Mouse (Mus musculus) myocyte (in vitro differentiated cells): ENCODE results near the gene Slc2a13. TPM values are rescaled to one million over a fixed set of nuclear protein-coding genes. Genes with fewer than 3 reads are reported as not detected.

Source experiments
- H3K27me3 ChIP-seq: one replicate; pipeline ENCODE4 v1.6.1; 2011; ENCODE audit not compliant: control insufficient read depth, insufficient read depth, insufficient read length
- H3K36me3 ChIP-seq: one replicate; pipeline ENCODE4 v1.6.1; 2011; ENCODE audit not compliant: control insufficient read depth, insufficient read depth
- H3K4me2 ChIP-seq: one replicate; pipeline ENCODE4 v1.6.1; 2011; ENCODE audit warnings: low read depth, control low read depth
- H3K4me3 ChIP-seq: one replicate; pipeline ENCODE4 v1.5.1; 2011; ENCODE audit warnings: mild to moderate bottlenecking, control low read depth, moderate library complexity
- H3K79me2 ChIP-seq: one replicate; pipeline ENCODE4 v1.6.1; 2011; ENCODE audit not compliant: control insufficient read depth, insufficient read depth
- H3ac ChIP-seq: one replicate; pipeline ENCODE4 v1.6.1; 2011; ENCODE audit not compliant: control insufficient read depth, insufficient read length
- CEBPB ChIP-seq: IDR thresholded peaks from 2 replicates; pipeline ENCODE4 v1.6.1; 2011; ENCODE audit warnings: mild to moderate bottlenecking, moderate library complexity; ENCODE audit not compliant: poor library complexity, insufficient read depth, severe bottlenecking
- E2F4 ChIP-seq: IDR thresholded peaks from one replicate; pipeline ENCODE4 v1.6.1; 2011; ENCODE audit warnings: mild to moderate bottlenecking, control low read depth, moderate library complexity; ENCODE audit not compliant: insufficient read depth
- MAX ChIP-seq: IDR thresholded peaks from one replicate; pipeline ENCODE4 v1.6.1; 2011; ENCODE audit warnings: low read depth, mild to moderate bottlenecking, control low read depth
- MYOD1 ChIP-seq, 3 experiments: IDR thresholded peaks; one replicate each; pipeline ENCODE4 v1.6.1; 2011; ENCODE audit warnings: control low read depth in 2 of 3, low read depth in 2 of 3, mild to moderate bottlenecking in 2 of 3, moderate library complexity in 1 of 3; ENCODE audit not compliant: insufficient read length in 2 of 3, control insufficient read depth in 1 of 3
- MYOG ChIP-seq, 3 experiments: IDR thresholded peaks; one replicate each; pipeline ENCODE4 v1.6.1; 2011; ENCODE audit warnings: control low read depth in 2 of 3, low read depth in 2 of 3, mild to moderate bottlenecking in 2 of 3; ENCODE audit not compliant: insufficient read length in 2 of 3, control insufficient read depth in 1 of 3, insufficient read depth in 1 of 3
- POLR2A ChIP-seq: IDR thresholded peaks from one replicate; pipeline ENCODE4 v1.6.1; 2011; ENCODE audit warnings: low read depth, mild to moderate bottlenecking, control low read depth, moderate library complexity; ENCODE audit not compliant: insufficient read length
- POLR2AphosphoS2 ChIP-seq: IDR thresholded peaks from one replicate; pipeline ENCODE4 v1.6.1; 2011; ENCODE audit warnings: low read depth, control low read depth; ENCODE audit not compliant: insufficient read length
- REST ChIP-seq: IDR thresholded peaks from one replicate; pipeline ENCODE4 v1.6.1; 2011; ENCODE audit warnings: mild to moderate bottlenecking, control low read depth, moderate library complexity; ENCODE audit not compliant: insufficient read depth, insufficient read length
- SRF ChIP-seq: IDR thresholded peaks from one replicate; pipeline ENCODE4 v1.6.1; 2011; ENCODE audit warnings: low read depth; ENCODE audit not compliant: control insufficient read depth, insufficient read length
- TCF12 ChIP-seq: IDR thresholded peaks from one replicate; pipeline ENCODE4 v1.6.1; 2011; ENCODE audit warnings: mild to moderate bottlenecking, control low read depth; ENCODE audit not compliant: poor library complexity, insufficient read depth, severe bottlenecking
- TCF3 ChIP-seq: IDR thresholded peaks from one replicate; pipeline ENCODE4 v1.6.1; 2011; ENCODE audit warnings: low read depth, control low read depth; ENCODE audit not compliant: insufficient read length
- USF1 ChIP-seq: IDR thresholded peaks from one replicate; pipeline ENCODE4 v1.6.1; 2011; ENCODE audit warnings: low read depth, mild to moderate bottlenecking, control low read depth, moderate library complexity
- polyA plus RNA-seq: library from polyadenylated mRNA; unstranded; fragments of >200 nt; fragmentation: generic; extraction: Trizol; gene quantifications from one replicate; pipeline ENCODE4 v1.2.1, GENCODE M21; 2012; ENCODE audit warnings: missing spikeins

The Slc2a13 gene
- polyA plus RNA-seq, 1 experiment = 0.62 TPM

- H3K79me2 ChIP-seq = no peaks in the 10 kb centered on the region
Observed at GRCm38 (mm10) chr15:91548586-91549268, 24.3 kb downstream of the Slc2a13 start.

GRCm38 (mm10) chr15:91544586-91544985, 28.5 kb downstream of the Slc2a13 start:
- no peak overlapping the region for H3K4me2 ChIP-seq
- no peak overlapping the region for H3K4me3 ChIP-seq
- H3K79me2 ChIP-seq = no peaks in the 10 kb centered on the region
- no peak overlapping the region for H3ac ChIP-seq
- no peaks in the 10 kb centered on the region for H3K27me3 ChIP-seq
- no peaks in the 10 kb centered on the region for H3K36me3 ChIP-seq
- TF ChIP-seq POLR2AphosphoS2 (no peak), E2F4 (no peak), USF1 (no peak), MAX (no peak), MYOG (IDR thresholded peaks at IDR 0.05; ENCODE audit: control insufficient read depth in 1 of 3, insufficient read depth in 1 of 3, insufficient read length in 2 of 3, low read depth in 2 of 3) (no peak)

More at GRCm38 (mm10) chr15:91548586-91549268, 24.3 kb downstream of the Slc2a13 start:
- TF ChIP-seq SRF = no peak
- TF ChIP-seq USF1 = no peak
- no peak for TF ChIP-seq CEBPB
- no peak for TF ChIP-seq MYOD1 (IDR thresholded peaks at IDR 0.05; ENCODE audit: control insufficient read depth in 1 of 3, insufficient read length in 2 of 3, low read depth in 2 of 3)
- no peak for TF ChIP-seq POLR2A
- no peak for TF ChIP-seq TCF3
- Histone ChIP-seq H3K4me2 (no peak overlapping the region), H3ac (no peak overlapping the region), H3K4me3 (no peak overlapping the region), H3K36me3 (no peaks in the 10 kb centered on the region), H3K27me3 (no peaks in the 10 kb centered on the region)

- TF ChIP-seq TCF12 (no peak), TCF3 (no peak), POLR2A (no peak), MYOG (IDR thresholded peaks at IDR 0.05; ENCODE audit: control insufficient read depth in 1 of 3, insufficient read depth in 1 of 3, insufficient read length in 2 of 3, low read depth in 2 of 3) (no peak), CEBPB (no peak), SRF (no peak), MYOD1 (IDR thresholded peaks at IDR 0.05; ENCODE audit: control insufficient read depth in 1 of 3, insufficient read length in 2 of 3, low read depth in 2 of 3) (no peak), MAX (no peak), REST (no peak), USF1 (no peak), E2F4 (no peak), POLR2AphosphoS2 (no peak)
- Histone ChIP-seq H3K36me3 (no peaks in the 10 kb centered on the region), H3K4me3 (no peak overlapping the region), H3K4me2 (no peak overlapping the region), H3K79me2 (no peaks in the 10 kb centered on the region), H3ac (no peak overlapping the region), H3K27me3 (no peaks in the 10 kb centered on the region)
Observed at GRCm38 (mm10) chr15:91538439-91538838, 34.6 kb downstream of the Slc2a13 start.

- no peaks in the 10 kb centered on the region for H3K36me3 ChIP-seq
- no peaks in the 10 kb centered on the region for H3K79me2 ChIP-seq
- H3K4me3 ChIP-seq = no peak overlapping the region
- no peak for TF ChIP-seq E2F4
- TF ChIP-seq MAX = no peak
- no peak for TF ChIP-seq TCF3
- TF ChIP-seq REST = no peak
- TF ChIP-seq MYOD1 (IDR thresholded peaks at IDR 0.05; ENCODE audit: control insufficient read depth in 1 of 3, insufficient read length in 2 of 3, low read depth in 2 of 3) = no peak
- TF ChIP-seq CEBPB = no peak
- TF ChIP-seq MYOG (IDR thresholded peaks at IDR 0.05; ENCODE audit: control insufficient read depth in 1 of 3, insufficient read depth in 1 of 3, insufficient read length in 2 of 3, low read depth in 2 of 3) = no peak
- no peak for TF ChIP-seq TCF12
- TF ChIP-seq POLR2AphosphoS2 = no peak
- TF ChIP-seq USF1 = no peak
- no peak for TF ChIP-seq POLR2A
- no peak for TF ChIP-seq SRF
- H3ac ChIP-seq = no peak overlapping the region
- no peak overlapping the region for H3K4me2 ChIP-seq
- H3K27me3 ChIP-seq = no peaks in the 10 kb centered on the region
Observed at GRCm38 (mm10) chr15:91526876-91527275, 46.2 kb downstream of the Slc2a13 start.

GRCm38 (mm10) chr15:91526166-91526565, 46.9 kb downstream of the Slc2a13 start:
- no peak overlapping the region for H3K4me3 ChIP-seq
- H3K36me3 ChIP-seq = no peaks in the 10 kb centered on the region
- TF ChIP-seq TCF12 (no peak), SRF (no peak), MAX (no peak), POLR2A (no peak), E2F4 (no peak), TCF3 (no peak), MYOG (IDR thresholded peaks at IDR 0.05; ENCODE audit: control insufficient read depth in 1 of 3, insufficient read depth in 1 of 3, insufficient read length in 2 of 3, low read depth in 2 of 3) (no peak), REST (no peak), POLR2AphosphoS2 (no peak), USF1 (no peak)
- H3ac ChIP-seq = no peak overlapping the region
- no peaks in the 10 kb centered on the region for H3K79me2 ChIP-seq
- H3K4me2 ChIP-seq = no peak overlapping the region
- no peaks in the 10 kb centered on the region for H3K27me3 ChIP-seq
